Mouse (Mus musculus): ENCODE measurements around the gene Akap6.

Gene Akap6

GRCm38 (mm10) chr12:52910819-52911218 is 211.6 kb downstream of the Akap6 start:
- DNase-seq, result peak; percentile 85 to 89

GRCm38 (mm10) chr12:52918939-52919338 is 219.8 kb downstream of the Akap6 start:
- DNase-seq, result peak; percentile 46 to 53

- no peak for DNase-seq
These were observed 223.3 kb downstream of the Akap6 start for GRCm38 (mm10) chr12:52922510-52922909.

GRCm38 (mm10) chr12:52925448-52925847 is 226.3 kb downstream of the Akap6 start:
- no peak for DNase-seq

GRCm38 (mm10) chr12:52933832-52934231 is 234.6 kb downstream of the Akap6 start:
- DNase-seq, result no peak

GRCm38 (mm10) chr12:52934989-52935388 is 235.8 kb downstream of the Akap6 start:
- peak in 1 of 2 experiments; percentile 15 for DNase-seq

GRCm38 (mm10) chr12:52938786-52939185 is 239.6 kb downstream of the Akap6 start:
- DNase-seq, result no peak

GRCm38 (mm10) chr12:52939324-52939946 is 240.3 kb downstream of the Akap6 start:
- DNase-seq, result no peak

GRCm38 (mm10) chr12:52941941-52942340 is 242.8 kb downstream of the Akap6 start:
- DNase-seq, result no peak

GRCm38 (mm10) chr12:52944274-52944673 is 245.1 kb downstream of the Akap6 start:
- DNase-seq, result no peak

GRCm38 (mm10) chr12:52944949-52945348 is 245.8 kb downstream of the Akap6 start:
- no peak for DNase-seq

- no peak for DNase-seq
These were observed 251.5 kb downstream of the Akap6 start for GRCm38 (mm10) chr12:52950660-52951059.

GRCm38 (mm10) chr12:52957587-52957986 is 258.4 kb downstream of the Akap6 start:
- no peak for DNase-seq

- no peak for DNase-seq
These were observed 258.8 kb downstream of the Akap6 start for GRCm38 (mm10) chr12:52957994-52958393.

GRCm38 (mm10) chr12:52991745-52992144 is 292.6 kb downstream of the Akap6 start:
- DNase-seq, result peak; percentile 91 to 93

GRCm38 (mm10) chr12:53012336-53012735 is 313.2 kb downstream of the Akap6 start:
- DNase-seq, result no peak

- no peak for DNase-seq
These were observed 315.4 kb downstream of the Akap6 start for GRCm38 (mm10) chr12:53014539-53014938.

- no peak for DNase-seq
These were observed 325.5 kb downstream of the Akap6 start for GRCm38 (mm10) chr12:53024575-53025246.

GRCm38 (mm10) chr12:53027308-53027707 is 328.1 kb downstream of the Akap6 start:
- DNase-seq, result no peak

GRCm38 (mm10) chr12:53028926-53029325 is 329.7 kb downstream of the Akap6 start:
- no peak for DNase-seq

- no peak for DNase-seq
These were observed 330.7 kb downstream of the Akap6 start for GRCm38 (mm10) chr12:53029910-53030309.

- DNase-seq, result peak; percentile 46 to 69
These were observed 333.6 kb downstream of the Akap6 start for GRCm38 (mm10) chr12:53032762-53033161.

GRCm38 (mm10) chr12:53033404-53033913 is 334.3 kb downstream of the Akap6 start:
- DNase-seq, result peak; percentile 21 to 35

GRCm38 (mm10) chr12:53040634-53041033 is 341.5 kb downstream of the Akap6 start:
- DNase-seq, result no peak
